Mouse (Mus musculus) kidney, postnatal 4 days (tissue): Measurements from ENCODE around the gene 9130409I23Rik.

Source experiments
- DNase-seq, 2 experiments: peaks; one replicate each; pipeline ENCODE4 v3.0.0; 2021; ENCODE audit warnings: mixed read lengths in 2 of 2

Gene 9130409I23Rik

GRCm38 (mm10) chr1:181050937-181051336, at the start of gene 9130409I23Rik:
9130409I23Rik (plus strand) TSS chr1:181051237.
- DNase-seq, result no peak

GRCm38 (mm10) chr1:181001621-181002020, 49.4 kb upstream of the 9130409I23Rik start:
- DNase-seq, result no peak

GRCm38 (mm10) chr1:181003790-181004189, 47.2 kb upstream of the 9130409I23Rik start:
- DNase-seq, result no peak

GRCm38 (mm10) chr1:181005331-181005730, 45.7 kb upstream of the 9130409I23Rik start:
- DNase-seq, result no peak

- no peak for DNase-seq
Observed at GRCm38 (mm10) chr1:181007831-181008230, 43.2 kb upstream of the 9130409I23Rik start.

- peak in 1 of 2 experiments; percentile 48 for DNase-seq
Observed at GRCm38 (mm10) chr1:181008266-181008665, 42.8 kb upstream of the 9130409I23Rik start.

GRCm38 (mm10) chr1:181009011-181009590, 41.9 kb upstream of the 9130409I23Rik start:
- DNase-seq, result no peak

- peak; percentile 57 to 74 for DNase-seq
Observed at GRCm38 (mm10) chr1:181009754-181010153, 41.3 kb upstream of the 9130409I23Rik start.

GRCm38 (mm10) chr1:181010171-181010932, 40.7 kb upstream of the 9130409I23Rik start:
- DNase-seq, result peak; percentile 48 to 67

GRCm38 (mm10) chr1:181011601-181012000, 39.4 kb upstream of the 9130409I23Rik start:
- DNase-seq, result no peak

GRCm38 (mm10) chr1:181012416-181012815, 38.6 kb upstream of the 9130409I23Rik start:
- DNase-seq, result no peak

- no peak for DNase-seq
Observed at GRCm38 (mm10) chr1:181013446-181013845, 37.6 kb upstream of the 9130409I23Rik start.

- peak; percentile 80 to 85 for DNase-seq
Observed at GRCm38 (mm10) chr1:181014731-181015500, 36.1 kb upstream of the 9130409I23Rik start.

GRCm38 (mm10) chr1:181015558-181015957, 35.5 kb upstream of the 9130409I23Rik start:
- DNase-seq, result peak; percentile 54 to 69

GRCm38 (mm10) chr1:181016045-181016444, 35.0 kb upstream of the 9130409I23Rik start:
- peak; percentile 18 to 39 for DNase-seq

- peak; percentile 79 to 89 for DNase-seq
Observed at GRCm38 (mm10) chr1:181016532-181017131, 34.4 kb upstream of the 9130409I23Rik start.

GRCm38 (mm10) chr1:181017212-181017711, 33.8 kb upstream of the 9130409I23Rik start:
- peak; percentile 88 to 92 for DNase-seq

GRCm38 (mm10) chr1:181017890-181018420, 33.1 kb upstream of the 9130409I23Rik start:
- no peak for DNase-seq

- no peak for DNase-seq
Observed at GRCm38 (mm10) chr1:181020756-181021487, 30.1 kb upstream of the 9130409I23Rik start, which contains the start of gene Ephx1. Ephx1 (minus strand) TSS chr1:181020904.

- DNase-seq, result no peak
Observed at GRCm38 (mm10) chr1:181021488-181021865, 29.6 kb upstream of the 9130409I23Rik start.

- DNase-seq, result peak; percentile 59 to 77
Observed at GRCm38 (mm10) chr1:181022265-181022664, 28.8 kb upstream of the 9130409I23Rik start.
